Mouse (Mus musculus) liver, embryonic 14.5 days (tissue): Measurements from ENCODE around the gene Auh. TPM values are rescaled to one million over a fixed set of nuclear protein-coding genes. Genes with fewer than 3 reads are reported as not detected.

Experiments
- ATAC-seq: fragments of 200-750 bp; cut with Nextera tagmentation; 2 replicates; pipeline ENCODE4 v1.8.0; 2017; ENCODE audit warnings: moderate number of reproducible peaks, mild to moderate bottlenecking, moderate library complexity; ENCODE audit not compliant: insufficient read depth
- DNase-seq, 3 experiments: peaks; one replicate each; pipeline ENCODE4 v3.0.0-alpha.2; 2012 to 2013; ENCODE audit warnings: low read depth in 3 of 3, low spot score in 3 of 3
- H3K27ac ChIP-seq: fragments of 300-500 bp; sonication (generic); 2 replicates; pipeline ENCODE4 v1.5.1; 2014; ENCODE audit warnings: moderate library complexity, mild to moderate bottlenecking, control low read depth, inconsistent platforms
- H3K27me3 ChIP-seq: fragments of 300-500 bp; sonication (generic); 2 replicates; pipeline ENCODE4 v1.6.1; 2014; ENCODE audit warnings: mild to moderate bottlenecking, low read length, moderate library complexity; ENCODE audit not compliant: control insufficient read depth, insufficient read depth
- H3K36me3 ChIP-seq: fragments of 300-500 bp; sonication (generic); replicated peaks from 2 replicates; pipeline ENCODE4 v1.6.1; 2014; ENCODE audit warnings: low read depth; ENCODE audit not compliant: control insufficient read depth, insufficient read depth
- H3K4me1 ChIP-seq, 2 experiments: fragments of 200-500 bp in 1 of 2; fragments of 300-500 bp in 1 of 2; sonication (generic) in 1 of 2; replicated peaks; 2 replicates each; pipeline ENCODE4 v1.6.1; 2012 to 2014; ENCODE audit warnings: antibody characterized with exemption in 1 of 2, inconsistent platforms in 1 of 2, low read length in 1 of 2; ENCODE audit not compliant: control insufficient read depth in 2 of 2, insufficient read depth in 2 of 2
- H3K4me2 ChIP-seq: fragments of 300-500 bp; sonication (generic); 2 replicates; pipeline ENCODE4 v1.6.1; 2014; ENCODE audit warnings: low read depth, mild to moderate bottlenecking, control low read depth, moderate library complexity
- H3K4me3 ChIP-seq, 2 experiments: fragments of 200-500 bp in 1 of 2; fragments of 300-500 bp in 1 of 2; sonication (generic) in 1 of 2; 2 replicates each; pipeline ENCODE4 v1.5.1; 2012 to 2014; ENCODE audit warnings: low read depth in 2 of 2, low read length in 2 of 2, mild to moderate bottlenecking in 2 of 2, control low read depth in 1 of 2, inconsistent platforms in 1 of 2, moderate library complexity in 1 of 2; ENCODE audit not compliant: insufficient read depth in 1 of 2
- H3K9ac ChIP-seq: fragments of 300-500 bp; sonication (generic); replicated peaks from 2 replicates; pipeline ENCODE4 v1.6.1; 2014; ENCODE audit warnings: mild to moderate bottlenecking, control low read depth, moderate library complexity
- H3K9me3 ChIP-seq: fragments of 300-500 bp; sonication (generic); 2 replicates; pipeline ENCODE4 v1.6.1; 2016; ENCODE audit warnings: low read length, mixed read lengths; ENCODE audit not compliant: control insufficient read depth
- CTCF ChIP-seq: IDR thresholded peaks from 2 replicates; pipeline ENCODE4 v1.5.1; 2016; ENCODE audit warnings: antibody characterized with exemption, low read depth, control low read depth
- EP300 ChIP-seq: IDR thresholded peaks from 2 replicates; pipeline ENCODE4 v1.6.1; 2016; ENCODE audit warnings: antibody characterized with exemption, low read depth
- WGBS: fragments of 180-500 bp; shearing (Covaris S2); extraction: QIAGEN DNeasy Blood & Tissue Kit; methylation state at CpG from one replicate; pipeline ENCODE4 v1.1.7; 2014; ENCODE audit not compliant: insufficient replicate concordance; 5-methylcytosine and 5-hydroxymethylcytosine counted together
- polyA plus RNA-seq, 2 experiments: library from polyadenylated mRNA; depleted of rRNA in 1 of 2; stranded (reverse) in 1 of 2; unstranded in 1 of 2; fragments of >200 nt; fragmentation: Nextera tagmentation in 1 of 2; extraction: Ambion mirVana in 1 of 2; gene quantifications; 2 replicates each; pipeline versions ENCODE4 v1.2.1 to v1.2.3; 2012 to 2014

Auh gene
- polyA plus RNA-seq, 2 experiments, result 16.1 to 26.5 TPM

DNA sequence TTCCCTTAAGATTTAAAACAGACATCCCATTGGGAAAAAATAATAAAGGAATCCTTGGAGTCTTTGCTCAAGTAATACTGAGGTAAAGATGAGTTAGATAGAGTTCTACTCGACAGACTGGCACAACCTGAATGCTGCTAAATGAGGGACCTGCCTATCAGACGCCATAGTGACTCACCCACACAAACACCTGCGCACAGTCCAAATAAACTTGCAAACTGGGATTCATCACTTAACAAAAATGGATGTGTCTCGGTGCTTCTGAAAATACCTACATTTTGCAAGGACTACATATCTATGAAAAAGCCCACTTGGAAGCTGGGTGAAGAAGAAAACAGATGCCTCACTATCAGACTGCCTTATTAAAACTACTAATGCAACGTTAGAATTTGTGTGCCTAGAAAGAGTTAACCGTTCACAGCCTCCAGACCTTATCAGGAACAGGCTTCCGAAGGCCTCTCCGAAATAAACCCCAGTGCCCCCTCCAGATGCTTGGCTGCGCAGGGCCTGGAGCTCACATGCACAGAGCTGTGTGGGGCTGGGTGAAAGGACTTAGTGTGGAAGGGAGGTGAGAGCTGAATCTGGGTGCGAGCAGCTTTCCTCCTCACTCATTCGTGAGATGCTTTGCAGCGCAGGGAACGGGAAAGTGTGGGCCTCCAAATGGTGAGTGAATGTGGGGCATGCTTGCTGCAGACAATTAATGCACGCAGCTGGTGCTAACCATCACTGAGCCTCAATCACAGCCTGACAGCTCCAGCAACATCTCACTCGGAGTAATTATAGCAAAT lies 63.3 kb downstream of the Auh start:
- TF ChIP-seq EP300 (no peak), CTCF (no peak)

DNA sequence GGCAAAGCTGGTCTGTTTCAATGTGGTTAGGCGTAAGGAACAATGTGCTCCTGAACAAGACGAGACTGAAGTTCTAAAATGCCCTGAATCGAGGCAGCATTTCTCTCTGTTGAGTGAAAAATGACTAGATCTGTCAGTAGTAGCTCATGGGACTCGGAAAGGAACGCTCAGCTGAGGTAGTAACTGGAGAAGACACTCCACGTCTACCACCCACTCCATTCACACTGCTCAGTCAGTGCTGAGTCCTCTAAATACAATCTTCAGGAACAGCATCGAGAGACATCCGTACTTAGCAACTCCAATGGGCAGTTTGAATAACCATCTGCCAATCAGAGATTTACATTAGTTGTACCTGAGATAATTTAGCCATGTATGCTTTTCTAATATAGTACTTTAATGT lies 66.0 kb downstream of the Auh start:
- TF ChIP-seq CTCF (no peak), EP300 (no peak)
- Histone ChIP-seq H3K9me3 (no peaks in the 10 kb centered on the region), H3K27me3 (no peaks in the 10 kb centered on the region), H3K4me3 (no peak overlapping the region), H3K27ac (no peak overlapping the region), H3K4me1 (peaks cover 0 to 3% of the 10 kb centered on the region in 2 experiments; a peak in 1 of 4 replicates), H3K9ac (no peak overlapping the region), H3K4me2 (no peak overlapping the region), H3K36me3 (no peaks in the 10 kb centered on the region)
- 65% methylated on average over 8 of the region's 8 CpGs for WGBS
- no peak for ATAC-seq
- no peak for DNase-seq

More for the DNA sequence above, 63.3 kb downstream of the Auh start:
- no peak overlapping the region for H3K4me2 ChIP-seq
- peaks cover 0 to 3% of the 10 kb centered on the region in 2 experiments; a peak in 1 of 4 replicates for H3K4me1 ChIP-seq
- H3K9ac ChIP-seq, result no peak overlapping the region
- H3K4me3 ChIP-seq, result no peak overlapping the region
- 36% methylated on average over 15 of the region's 15 CpGs for WGBS
- no peak for ATAC-seq
- no peaks in the 10 kb centered on the region for H3K36me3 ChIP-seq
- DNase-seq, result no peak
- no peak overlapping the region for H3K27ac ChIP-seq
- no peaks in the 10 kb centered on the region for H3K27me3 ChIP-seq
- H3K9me3 ChIP-seq, result no peaks in the 10 kb centered on the region

DNA sequence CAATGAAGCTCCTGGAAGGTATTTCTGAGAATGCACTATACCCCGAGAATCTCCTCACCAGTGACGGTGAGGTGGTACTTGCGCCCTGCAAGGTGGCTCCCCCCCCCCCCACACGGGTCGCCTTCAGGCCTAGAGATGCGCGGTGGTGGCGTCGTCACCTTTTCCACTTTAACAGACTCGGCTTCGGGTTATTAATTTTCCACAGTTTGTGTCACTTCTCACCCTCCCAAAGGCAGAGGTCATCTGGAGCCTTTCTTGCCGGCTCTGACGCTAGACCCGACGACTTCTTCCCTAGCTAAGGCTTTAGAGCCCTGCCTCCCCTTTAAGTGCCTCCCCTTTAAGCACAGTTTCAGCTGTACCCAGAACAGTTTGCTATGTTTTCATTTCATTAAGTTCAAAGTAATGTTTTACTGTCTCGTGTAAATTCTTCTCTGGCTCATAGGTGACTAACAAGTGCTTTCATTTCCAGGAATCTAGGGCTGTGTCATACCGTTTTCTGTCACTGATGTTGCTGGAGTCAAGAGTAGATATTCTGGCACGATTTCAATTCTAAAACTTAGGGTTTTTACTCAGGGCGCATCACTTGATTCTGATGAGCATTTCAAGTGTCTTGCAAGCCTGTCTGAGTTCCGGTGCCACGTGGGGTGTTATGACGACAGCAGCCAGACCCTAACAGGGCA lies 69.3 kb downstream of the Auh start:
- TF ChIP-seq CTCF (no peak), EP300 (no peak)
- Histone ChIP-seq H3K4me3 (no peak overlapping the region), H3K27me3 (no peaks in the 10 kb centered on the region), H3K36me3 (no peaks in the 10 kb centered on the region), H3K4me1 (no peaks in the 10 kb centered on the region), H3K27ac (no peak overlapping the region), H3K4me2 (no peak overlapping the region), H3K9me3 (no peaks in the 10 kb centered on the region), H3K9ac (no peak overlapping the region)
- no peak for ATAC-seq
- no peak for DNase-seq
- 80% methylated on average over 22 of the region's 22 CpGs for WGBS

DNA sequence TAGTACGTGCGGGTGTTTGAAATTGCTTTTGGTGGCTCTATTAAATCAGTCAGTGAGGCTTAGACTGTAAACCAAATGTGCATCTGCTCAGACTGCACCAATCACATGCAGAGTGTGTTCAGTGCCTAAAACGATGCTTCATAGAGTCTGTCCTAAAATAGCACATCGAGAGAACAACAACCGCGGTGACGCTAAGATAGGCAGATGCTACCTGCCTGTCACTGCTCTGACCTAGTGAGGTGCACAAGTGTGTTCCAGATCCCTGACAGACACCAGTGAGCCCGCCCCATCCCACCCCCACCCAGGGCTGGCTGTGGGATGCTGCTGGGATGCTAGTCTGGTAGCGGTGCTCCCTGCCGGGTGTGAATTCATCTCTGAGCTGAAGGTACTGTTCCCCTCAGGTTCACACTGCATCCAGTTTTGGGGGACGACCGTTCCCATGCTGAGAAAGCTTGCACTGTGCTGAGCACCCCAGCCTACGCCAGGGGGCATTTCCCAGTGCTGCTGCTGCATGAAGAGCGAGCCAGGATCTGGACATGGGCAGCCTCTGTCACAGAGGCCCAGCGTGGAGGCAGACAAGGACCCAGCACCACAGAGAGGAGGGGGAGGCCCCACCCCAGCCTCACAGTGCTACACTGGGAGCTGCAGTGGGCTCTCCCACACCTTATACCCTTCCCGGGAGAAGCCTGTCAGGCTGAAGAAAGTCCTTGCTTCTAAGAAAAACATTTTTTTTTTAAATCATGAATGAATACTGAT lies 70.2 kb downstream of the Auh start:
- Histone ChIP-seq H3K9ac (no peak overlapping the region), H3K4me3 (no peak overlapping the region), H3K36me3 (no peaks in the 10 kb centered on the region), H3K27me3 (no peaks in the 10 kb centered on the region), H3K9me3 (no peaks in the 10 kb centered on the region), H3K4me1 (no peaks in the 10 kb centered on the region), H3K4me2 (no peak overlapping the region), H3K27ac (no peak overlapping the region)
- ATAC-seq (no peak), DNase-seq (no peak)
- TF ChIP-seq EP300 (no peak), CTCF (no peak)
- 77% methylated on average over 16 of the region's 16 CpGs for WGBS

DNA sequence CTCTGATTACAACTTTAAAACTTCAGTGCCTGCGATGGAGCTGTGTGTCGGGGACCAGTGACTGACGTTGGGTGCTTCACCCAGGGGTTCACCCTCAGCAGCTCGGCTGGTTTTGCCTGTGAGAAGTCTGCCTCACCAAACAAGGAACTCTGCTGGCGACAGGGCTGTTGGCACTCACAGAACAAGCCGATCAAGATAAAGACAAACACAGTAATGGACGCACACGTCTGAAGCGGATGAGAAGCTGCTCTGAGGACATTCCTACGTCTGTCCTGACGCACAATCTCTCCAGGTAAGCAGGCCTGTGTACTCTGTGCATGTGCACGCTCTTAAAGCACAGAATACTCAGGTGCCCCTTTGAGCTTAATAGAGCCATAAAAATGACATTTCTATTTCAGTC lies 71.1 kb downstream of the Auh start:
- 76% methylated on average over 12 of the region's 12 CpGs for WGBS
- no peak for ATAC-seq

More for the DNA sequence above, 71.1 kb downstream of the Auh start:
- DNase-seq, result no peak
- Histone ChIP-seq H3K9me3 (no peaks in the 10 kb centered on the region), H3K4me3 (no peak overlapping the region), H3K9ac (no peak overlapping the region), H3K4me2 (no peak overlapping the region), H3K27ac (no peak overlapping the region), H3K27me3 (no peaks in the 10 kb centered on the region), H3K4me1 (no peaks in the 10 kb centered on the region), H3K36me3 (no peaks in the 10 kb centered on the region)
- TF ChIP-seq EP300 (no peak), CTCF (no peak)
